Mouse (Mus musculus) spleen, adult 2 months (tissue): ENCODE measurements around the gene Gnao1. TPM values are rescaled to one million over a fixed set of nuclear protein-coding genes. Genes with fewer than 3 reads are reported as not detected.
A peak's percentile ranks its signal among the peaks of the same experiment; 100 is the strongest.

Experiments used
- DNase-seq, 2 experiments: peaks; one replicate each; pipeline versions ENCODE4 v3.0.0 to v3.0.0-alpha.2; 2012 to 2021; ENCODE audit warnings: low spot score in 2 of 2, low read depth in 1 of 2
- H3K27ac ChIP-seq: fragments of 200-500 bp; 2 replicates; pipeline ENCODE4 v1.5.1; 2012; ENCODE audit warnings: low read length, inconsistent platforms; ENCODE audit not compliant: insufficient read depth
- H3K27me3 ChIP-seq: fragments of 200-500 bp; 2 replicates; pipeline ENCODE4 v1.6.1; 2012; ENCODE audit warnings: mild to moderate bottlenecking, moderate library complexity, low read length, inconsistent platforms; ENCODE audit not compliant: control insufficient read depth, insufficient read depth
- H3K36me3 ChIP-seq: fragments of 200-500 bp; 2 replicates; pipeline ENCODE4 v1.6.1; 2012; ENCODE audit warnings: mild to moderate bottlenecking, low read length, inconsistent platforms; ENCODE audit not compliant: control insufficient read depth, insufficient read depth
- H3K4me1 ChIP-seq: fragments of 200-500 bp; 2 replicates; pipeline ENCODE4 v1.6.1; 2011; ENCODE audit warnings: inconsistent platforms; ENCODE audit not compliant: control insufficient read depth, insufficient read depth, insufficient read length
- H3K4me3 ChIP-seq: fragments of 200-500 bp; 2 replicates; pipeline ENCODE4 v1.5.1; 2011; ENCODE audit warnings: mild to moderate bottlenecking, inconsistent platforms; ENCODE audit not compliant: insufficient read depth, insufficient read length; ENCODE audit errors: extremely low read depth
- CTCF ChIP-seq: fragments of 200-500 bp; IDR thresholded peaks from 2 replicates; pipeline ENCODE4 v1.5.1; 2011; ENCODE audit warnings: mild to moderate bottlenecking, inconsistent platforms; ENCODE audit not compliant: insufficient read depth, insufficient read length, insufficient replicate concordance; ENCODE audit errors: extremely low read depth
- POLR2A ChIP-seq: fragments of 200-500 bp; IDR thresholded peaks from 2 replicates; pipeline ENCODE4 v1.6.1; 2011; ENCODE audit warnings: low read depth, low read length, inconsistent platforms
- WGBS: fragments of 180-500 bp; shearing (Covaris S2); methylation state at CpG from one replicate; pipeline ENCODE4 v1.1.7; 2018; 5-methylcytosine and 5-hydroxymethylcytosine counted together
- polyA plus RNA-seq: library from polyadenylated mRNA; depleted of rRNA; stranded (reverse); fragments of >200 nt; gene quantifications from 2 replicates; pipeline ENCODE4 v1.2.3, GENCODE M21; 2012

Gnao1 gene
- polyA plus RNA-seq, 1 experiment = 2.5 TPM

GRCm38 (mm10) chr8:93812566-93813404, 3.0 kb downstream of the Gnao1 start:
- DNase-seq = no peak
- TF ChIP-seq POLR2A = no peak
- no peak for TF ChIP-seq CTCF
- Histone ChIP-seq H3K4me1 (peaks cover 8% of the 10 kb centered on the region; the same call in 1 of the 2 replicates), H3K27ac (no peak overlapping the region), H3K4me3 (peak overlapping the region; percentile 5; the same call in 1 of the 2 replicates), H3K27me3 (peaks cover 15% of the 10 kb centered on the region), H3K36me3 (no peaks in the 10 kb centered on the region)
- 13% methylated on average over 35 of the region's 35 CpGs for WGBS

GRCm38 (mm10) chr8:93813405-93813761, 3.6 kb downstream of the Gnao1 start:
- no peak for TF ChIP-seq POLR2A
- TF ChIP-seq CTCF = no peak
- Histone ChIP-seq H3K4me1 (peaks cover 8% of the 10 kb centered on the region; the same call in 1 of the 2 replicates), H3K27me3 (peaks cover 15% of the 10 kb centered on the region), H3K36me3 (no peaks in the 10 kb centered on the region), H3K27ac (no peak overlapping the region), H3K4me3 (peak overlapping the region; percentile 5; the same call in 1 of the 2 replicates)
- DNase-seq = no peak
- 4% methylated on average over 26 of the region's 26 CpGs for WGBS

- Histone ChIP-seq H3K4me1 (peaks cover 8% of the 10 kb centered on the region; the same call in 1 of the 2 replicates), H3K4me3 (no peak overlapping the region), H3K27ac (no peak overlapping the region), H3K36me3 (no peaks in the 10 kb centered on the region), H3K27me3 (peaks cover 15% of the 10 kb centered on the region)
- TF ChIP-seq CTCF (no peak), POLR2A (no peak)
- 39% methylated on average over 6 of the region's 6 CpGs for WGBS
- DNase-seq = no peak
Observed at GRCm38 (mm10) chr8:93814266-93814665, 4.5 kb downstream of the Gnao1 start.

GRCm38 (mm10) chr8:93816226-93816625, 6.5 kb downstream of the Gnao1 start:
- TF ChIP-seq CTCF (no peak), POLR2A (no peak)
- Histone ChIP-seq H3K36me3 (no peaks in the 10 kb centered on the region), H3K4me1 (no peaks in the 10 kb centered on the region), H3K27ac (no peak overlapping the region), H3K27me3 (peaks cover under 1% of the 10 kb centered on the region; the same call in 1 of the 2 replicates), H3K4me3 (no peak overlapping the region)
- no peak for DNase-seq
- 73% methylated on average over 6 of the region's 6 CpGs for WGBS

GRCm38 (mm10) chr8:93817366-93817765, 7.6 kb downstream of the Gnao1 start:
- Histone ChIP-seq H3K36me3 (no peaks in the 10 kb centered on the region), H3K4me1 (no peaks in the 10 kb centered on the region), H3K27ac (no peak overlapping the region), H3K4me3 (no peak overlapping the region), H3K27me3 (no peaks in the 10 kb centered on the region; the same call in 1 of the 2 replicates)
- no peak for DNase-seq
- TF ChIP-seq POLR2A (no peak), CTCF (no peak)
- WGBS = 89% methylated on average over 1 of the region's 1 CpGs

- no peaks in the 10 kb centered on the region for H3K27me3 ChIP-seq
- no peak for DNase-seq
- TF ChIP-seq CTCF (no peak), POLR2A (no peak)
- no peaks in the 10 kb centered on the region for H3K36me3 ChIP-seq
- H3K27ac ChIP-seq = no peak overlapping the region
- no peaks in the 10 kb centered on the region for H3K4me1 ChIP-seq
- no peak overlapping the region for H3K4me3 ChIP-seq
- WGBS = 75% methylated on average over 4 of the region's 4 CpGs
Observed at GRCm38 (mm10) chr8:93819929-93820328, 10.2 kb downstream of the Gnao1 start.

GRCm38 (mm10) chr8:93821327-93821726, 11.6 kb downstream of the Gnao1 start:
- no peak for TF ChIP-seq CTCF
- no peak for TF ChIP-seq POLR2A
- no peaks in the 10 kb centered on the region for H3K36me3 ChIP-seq
- no peaks in the 10 kb centered on the region for H3K27me3 ChIP-seq
- H3K4me3 ChIP-seq = no peak overlapping the region
- no peak for DNase-seq
- no peaks in the 10 kb centered on the region for H3K4me1 ChIP-seq
- WGBS = 85% methylated on average over 7 of the region's 7 CpGs
- H3K27ac ChIP-seq = no peak overlapping the region
